Mouse (Mus musculus) hindbrain, embryonic 11.5 days (tissue): Measurements from ENCODE around the gene L2hgdh. TPM values are rescaled to one million over a fixed set of nuclear protein-coding genes. Genes with fewer than 3 reads are reported as not detected.

Experiments used
- ATAC-seq: fragments of 200-750 bp; cut with Nextera tagmentation; 2 replicates; pipeline ENCODE4 v1.8.0; 2017; ENCODE audit warnings: mild to moderate bottlenecking, moderate TSS enrichment, moderate library complexity; ENCODE audit not compliant: low FRiP score
- DNase-seq: peaks from one replicate; pipeline ENCODE4 v3.0.0-alpha.2; 2015; ENCODE audit warnings: low spot score
- H3K27ac ChIP-seq: fragments of 300-500 bp; sonication (generic); 2 replicates; pipeline ENCODE4 v1.5.1; 2014; ENCODE audit warnings: mild to moderate bottlenecking, low read depth, low read length
- H3K27me3 ChIP-seq: fragments of 300-500 bp; sonication (generic); 2 replicates; pipeline ENCODE4 v1.6.1; 2014; ENCODE audit warnings: mild to moderate bottlenecking, low read length, moderate library complexity, mixed read lengths; ENCODE audit not compliant: control insufficient read depth, insufficient read depth
- H3K36me3 ChIP-seq: fragments of 300-500 bp; sonication (generic); 2 replicates; pipeline ENCODE4 v1.6.1; 2014; ENCODE audit warnings: mild to moderate bottlenecking, low read length, moderate library complexity, mixed read lengths; ENCODE audit not compliant: control insufficient read depth, insufficient read depth
- H3K4me1 ChIP-seq: fragments of 300-500 bp; sonication (generic); replicated peaks from 2 replicates; pipeline ENCODE4 v1.6.1; 2014; ENCODE audit warnings: low read length, mixed read lengths; ENCODE audit not compliant: control insufficient read depth, insufficient read depth
- H3K4me2 ChIP-seq: fragments of 300-500 bp; sonication (generic); replicated peaks from 2 replicates; pipeline ENCODE4 v1.6.1; 2014; ENCODE audit warnings: mild to moderate bottlenecking, low read depth, low read length
- H3K4me3 ChIP-seq: fragments of 300-500 bp; sonication (generic); 2 replicates; pipeline ENCODE4 v1.5.1; 2014; ENCODE audit warnings: low read depth, low read length
- H3K9ac ChIP-seq: fragments of 300-500 bp; sonication (generic); 2 replicates; pipeline ENCODE4 v1.6.1; 2014; ENCODE audit warnings: low read depth, low read length
- H3K9me3 ChIP-seq: fragments of 300-500 bp; sonication (generic); 2 replicates; pipeline ENCODE4 v1.6.1; 2016; ENCODE audit warnings: low read length; ENCODE audit not compliant: control insufficient read depth
- WGBS: fragments of 180-500 bp; shearing (Covaris S2); extraction: QIAGEN DNeasy Blood & Tissue Kit; methylation state at CpG from one replicate; pipeline ENCODE4 v1.1.7; 2014; 5-methylcytosine and 5-hydroxymethylcytosine counted together
- polyA plus RNA-seq: library from polyadenylated mRNA; unstranded; fragments of >200 nt; fragmentation: Nextera tagmentation; extraction: Ambion mirVana; gene quantifications from 2 replicates; pipeline ENCODE4 v1.2.1, GENCODE M21; 2014

L2hgdh gene
- polyA plus RNA-seq, 1 experiment from 2014 or later: 12.7 TPM

DNA sequence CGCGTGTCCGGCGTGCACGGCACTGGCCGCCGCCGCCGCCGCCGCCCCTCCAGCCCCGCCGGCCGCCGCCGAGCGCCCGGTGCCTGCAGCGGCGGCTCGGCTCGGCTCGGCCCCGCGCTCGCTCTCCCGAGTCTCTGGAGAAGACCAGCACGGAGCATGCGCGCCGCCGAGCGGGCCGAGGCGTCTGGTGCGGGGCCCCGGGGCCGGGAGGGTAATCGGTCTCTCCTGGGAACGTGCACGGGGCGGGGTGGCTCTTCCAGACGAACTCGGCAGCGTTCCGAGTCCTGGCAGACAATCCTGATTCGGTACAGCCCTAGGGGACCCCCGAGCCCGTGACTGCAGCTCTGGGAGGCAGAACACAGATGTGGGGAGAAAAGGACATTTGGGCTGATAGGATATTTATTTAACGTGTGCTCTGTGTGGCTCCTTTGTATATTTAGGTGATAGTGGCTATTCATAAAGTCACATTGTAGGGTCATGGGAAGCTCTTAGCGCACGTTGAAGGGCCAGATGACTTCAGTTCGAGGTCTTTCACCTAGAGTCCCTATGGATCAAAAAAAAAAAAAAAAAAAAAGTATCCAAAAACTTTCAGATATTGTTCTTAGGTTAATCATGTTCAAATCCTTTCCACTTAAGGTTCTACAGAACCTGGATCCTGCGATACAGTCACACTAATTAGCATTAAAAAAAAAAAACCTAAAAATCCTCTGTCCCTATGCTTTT lies 42.4 kb downstream of the L2hgdh start:
- H3K9me3 ChIP-seq: no peaks in the 10 kb centered on the region
- peak overlapping the region; percentile 46 for H3K4me2 ChIP-seq
- ATAC-seq (peak; percentile 91), DNase-seq (peak; percentile 92)
- H3K9ac ChIP-seq: peak overlapping the region; percentile 96
- peak overlapping the region; percentile 97 for H3K27ac ChIP-seq
- 0 out of 2 replicates have a peak, but pooled peaks cover 3% of the 10 kb centered on the region for H3K4me1 ChIP-seq
- WGBS: 2% methylated on average over 44 of the region's 54 CpGs
- no peaks in the 10 kb centered on the region for H3K27me3 ChIP-seq
- no peaks in the 10 kb centered on the region for H3K36me3 ChIP-seq
- H3K4me3 ChIP-seq: peak overlapping the region; percentile 65

DNA sequence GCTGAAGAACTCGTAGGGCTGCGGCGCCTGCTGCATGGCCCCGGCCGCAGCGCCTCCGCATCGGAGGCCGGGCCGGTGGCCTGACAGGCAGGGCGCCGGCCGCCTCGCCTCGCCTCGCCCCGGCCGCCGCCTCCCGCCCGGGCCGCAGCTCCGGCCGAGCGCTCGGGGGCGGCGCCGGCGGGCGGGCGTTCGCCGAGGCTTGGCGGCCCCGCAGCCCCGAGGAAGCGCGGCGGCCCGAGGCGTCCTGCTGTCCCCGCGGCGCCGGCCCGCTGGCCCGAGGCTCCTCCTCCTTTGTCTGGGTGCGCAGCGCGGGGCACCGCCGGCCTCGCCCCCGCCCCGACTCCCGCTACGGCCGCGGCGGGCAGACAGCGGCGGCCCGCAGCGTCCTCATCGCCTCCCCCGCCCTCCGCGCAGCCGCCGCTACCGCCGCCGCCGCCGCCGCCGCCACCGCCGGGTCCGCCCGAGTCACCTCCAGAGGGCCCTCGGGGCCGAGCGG lies 43.1 kb downstream of the L2hgdh start, which contains the start of gene Sos2:
TSS of gene Sos2 (minus strand) at position 287 of the 496 bp plus-strand sequence.
- Histone ChIP-seq H3K9ac (peak within 1 kb of the TSS; percentile 96), H3K4me2 (peak within 1 kb of the TSS; percentile 46), H3K27me3 (no peaks in the 10 kb centered on the region), H3K27ac (peak within 1 kb of the TSS; percentile 97), H3K4me1 (0 out of 2 replicates have a peak, but pooled peaks cover 3% of the 10 kb centered on the region), H3K9me3 (no peaks in the 10 kb centered on the region), H3K4me3 (peak within 1 kb of the TSS; percentile 65), H3K36me3 (no peaks in the 10 kb centered on the region)
- ATAC-seq (peak; percentile 87), DNase-seq (no peak)
- WGBS: 0% methylated on average over 49 of the region's 85 CpGs

GRCm38 (mm10) chr12:69680635-69681565 lies 43.8 kb downstream of the L2hgdh start:
- DNase-seq (peak; percentile 71), ATAC-seq (peak; percentile 67)
- H3K4me1 ChIP-seq: 0 out of 2 replicates have a peak, but pooled peaks cover 3% of the 10 kb centered on the region
- WGBS: under 1% methylated on average over 51 of the region's 56 CpGs
- peak overlapping the region; percentile 65 for H3K4me3 ChIP-seq
- no peaks in the 10 kb centered on the region for H3K9me3 ChIP-seq
- no peaks in the 10 kb centered on the region for H3K27me3 ChIP-seq
- peak overlapping the region; percentile 96 for H3K9ac ChIP-seq
- peak overlapping the region; percentile 46 for H3K4me2 ChIP-seq
- H3K27ac ChIP-seq: peak overlapping the region; percentile 97
- no peaks in the 10 kb centered on the region for H3K36me3 ChIP-seq

DNA sequence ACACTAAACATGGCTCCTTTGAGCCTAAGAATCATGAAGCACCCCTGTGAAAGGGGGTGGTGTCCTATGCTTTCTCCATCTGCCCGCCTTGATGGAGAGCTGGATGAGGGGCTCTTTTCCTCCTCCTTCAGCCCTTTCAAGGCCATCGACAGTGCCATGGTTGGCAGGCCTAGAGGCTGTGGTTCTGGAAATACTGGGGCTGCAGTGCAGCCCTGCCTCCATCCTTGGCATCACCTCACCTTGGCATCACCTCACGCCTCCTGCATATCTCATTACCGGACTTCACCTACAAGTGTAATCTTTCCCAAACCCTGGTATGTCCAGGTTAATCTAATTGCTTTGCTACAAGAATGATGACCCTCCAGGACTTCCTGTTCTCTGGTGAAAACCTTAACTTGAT lies 48.5 kb downstream of the L2hgdh start:
- Histone ChIP-seq H3K4me1 (0 out of 2 replicates have a peak, but pooled peaks cover 3% of the 10 kb centered on the region), H3K9ac (no peak overlapping the region), H3K27me3 (no peaks in the 10 kb centered on the region), H3K27ac (no peak overlapping the region), H3K4me2 (no peak overlapping the region), H3K36me3 (no peaks in the 10 kb centered on the region), H3K4me3 (no peak overlapping the region), H3K9me3 (no peaks in the 10 kb centered on the region)
- ATAC-seq (no peak), DNase-seq (no peak)
- 94% methylated on average over 4 of the region's 4 CpGs for WGBS

GRCm38 (mm10) chr12:69674576-69675537 lies 49.8 kb downstream of the L2hgdh start:
- DNase-seq (no peak), ATAC-seq (no peak)
- no peaks in the 10 kb centered on the region for H3K4me1 ChIP-seq
- H3K4me3 ChIP-seq: no peak overlapping the region
- no peaks in the 10 kb centered on the region for H3K36me3 ChIP-seq
- no peak overlapping the region for H3K9ac ChIP-seq
- WGBS: 86% methylated on average over 10 of the region's 10 CpGs
- H3K27me3 ChIP-seq: no peaks in the 10 kb centered on the region
- H3K4me2 ChIP-seq: no peak overlapping the region
- no peak overlapping the region for H3K27ac ChIP-seq
- H3K9me3 ChIP-seq: no peaks in the 10 kb centered on the region

DNA sequence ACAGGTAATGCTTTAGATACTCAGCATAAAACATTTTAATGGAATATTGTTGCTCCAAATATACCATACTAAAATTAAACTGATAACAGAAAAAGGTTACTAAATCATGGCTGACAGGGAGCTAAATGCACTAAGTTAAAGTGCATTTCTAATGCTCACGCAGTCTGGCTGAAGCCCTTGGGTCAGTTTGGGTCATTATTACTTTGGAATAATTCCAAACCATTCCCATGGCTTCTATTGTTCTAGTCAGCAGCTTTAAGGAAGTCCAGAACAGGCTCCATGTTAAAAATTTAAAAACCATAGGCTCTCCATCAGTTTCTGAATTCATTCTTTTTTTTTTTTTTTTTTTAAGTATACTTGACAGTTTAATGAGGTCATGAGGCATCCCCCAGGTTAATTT lies 50.5 kb downstream of the L2hgdh start:
- Histone ChIP-seq H3K36me3 (no peaks in the 10 kb centered on the region), H3K4me2 (no peak overlapping the region), H3K27me3 (no peaks in the 10 kb centered on the region), H3K27ac (no peak overlapping the region), H3K4me3 (no peak overlapping the region), H3K4me1 (no peaks in the 10 kb centered on the region), H3K9ac (no peak overlapping the region), H3K9me3 (no peaks in the 10 kb centered on the region)
- no peak for DNase-seq
- ATAC-seq: no peak
- 83% methylated on average over 1 of the region's 1 CpGs for WGBS

DNA sequence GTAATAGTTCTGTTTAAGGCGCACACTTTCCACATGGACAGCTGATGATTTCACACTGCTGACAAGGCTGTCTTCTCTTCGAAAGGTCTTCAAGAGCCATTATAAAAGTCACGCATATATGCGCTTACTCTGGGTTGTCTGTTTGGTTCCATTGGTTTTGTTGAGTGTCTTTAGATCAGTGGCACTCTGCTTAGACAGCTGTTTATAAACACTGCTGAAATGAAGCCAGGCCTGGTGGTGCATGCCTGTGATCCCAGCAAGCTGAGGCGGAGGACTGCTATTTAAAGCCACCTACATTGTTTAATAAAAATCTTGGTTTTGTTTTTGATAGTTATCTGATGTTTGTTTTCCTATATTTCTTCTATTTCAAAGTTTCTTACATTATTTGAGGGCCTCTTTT lies 58.0 kb downstream of the L2hgdh start:
- Histone ChIP-seq H3K9ac (no peak overlapping the region), H3K27me3 (no peaks in the 10 kb centered on the region), H3K4me2 (no peak overlapping the region), H3K36me3 (no peaks in the 10 kb centered on the region), H3K27ac (no peak overlapping the region), H3K4me3 (no peak overlapping the region), H3K4me1 (no peaks in the 10 kb centered on the region), H3K9me3 (no peaks in the 10 kb centered on the region)
- ATAC-seq (no peak), DNase-seq (no peak)
- 98% methylated on average over 5 of the region's 5 CpGs for WGBS

GRCm38 (mm10) chr12:69661658-69662057 lies 63.0 kb downstream of the L2hgdh start:
- Histone ChIP-seq H3K9me3 (no peaks in the 10 kb centered on the region), H3K36me3 (no peaks in the 10 kb centered on the region), H3K9ac (no peak overlapping the region), H3K4me3 (no peak overlapping the region), H3K27me3 (no peaks in the 10 kb centered on the region), H3K4me1 (no peaks in the 10 kb centered on the region), H3K27ac (no peak overlapping the region), H3K4me2 (no peak overlapping the region)
- WGBS: 98% methylated on average over 5 of the region's 5 CpGs
- ATAC-seq (no peak), DNase-seq (no peak)
